Mouse (Mus musculus): ENCODE data around the gene Nyx. TPM values are rescaled to one million over a fixed set of nuclear protein-coding genes. Genes with fewer than 3 reads are reported as not detected.
"Not testable (repeated sequence)": the region's sequence is repeated elsewhere in the genome, so short reads cannot be mapped to it uniquely, and the experiment has no call there.

Gene Nyx
- polyA plus RNA-seq (2015; fragmentation: Nextera tagmentation; extraction: Ambion mirVana), result 0.07 and 0.08 TPM in 2 replicates

- Histone ChIP-seq H3K4me3 (replicated peaks) (no peak within 1 kb of the TSS), H3K4me2 (replicated peaks) (no peak within 1 kb of the TSS), H3K27me3 (no peaks in the 10 kb centered on the region), H3K36me3 (no peaks in the 10 kb centered on the region), H3K9ac (no peak within 1 kb of the TSS), H3K4me1 (no peaks in the 10 kb centered on the region), H3K27ac (replicated peaks) (no peak within 1 kb of the TSS), H3K9me3 (replicated peaks) (no peaks in the 10 kb centered on the region)
- 80% methylated on average over 3 of the region's 3 CpGs for WGBS
- ATAC-seq (ENCODE audit: insufficient number of reproducible peaks, low FRiP score, low TSS enrichment, low read depth), result no peak
These were observed at the start of gene Nyx for GRCm38 (mm10) chrX:13465810-13466209. TSS of gene Nyx (plus strand) at chrX:13466110.

- Histone ChIP-seq H3K4me2 (replicated peaks) (no peak overlapping the region), H3K27me3 (no peaks in the 10 kb centered on the region), H3K27ac (replicated peaks) (no peak overlapping the region), H3K9me3 (replicated peaks) (no peaks in the 10 kb centered on the region), H3K4me3 (replicated peaks) (no peak overlapping the region), H3K4me1 (no peaks in the 10 kb centered on the region), H3K36me3 (no peaks in the 10 kb centered on the region), H3K9ac (no peak overlapping the region)
- no peak for ATAC-seq (ENCODE audit: insufficient number of reproducible peaks, low FRiP score, low TSS enrichment, low read depth)
- WGBS, result 53% methylated on average over 4 of the region's 4 CpGs
These were observed 43.9 kb upstream of the Nyx start for GRCm38 (mm10) chrX:13422047-13422446.

GRCm38 (mm10) chrX:13431421-13431820 is 34.5 kb upstream of the Nyx start:
- no peak overlapping the region for H3K4me2 ChIP-seq (replicated peaks)
- H3K9ac ChIP-seq, result no peak overlapping the region
- H3K4me1 ChIP-seq, result no peaks in the 10 kb centered on the region
- no peak overlapping the region for H3K4me3 ChIP-seq (replicated peaks)
- no peak for ATAC-seq (ENCODE audit: insufficient number of reproducible peaks, low FRiP score, low TSS enrichment, low read depth)
- WGBS, result 58% methylated on average over 6 of the region's 6 CpGs
- H3K36me3 ChIP-seq, result no peaks in the 10 kb centered on the region
- H3K9me3 ChIP-seq (replicated peaks), result no peaks in the 10 kb centered on the region
- no peak overlapping the region for H3K27ac ChIP-seq (replicated peaks)
- 0 out of 2 replicates have a peak, but pooled peaks cover 5% of the 10 kb centered on the region for H3K27me3 ChIP-seq

DNA sequence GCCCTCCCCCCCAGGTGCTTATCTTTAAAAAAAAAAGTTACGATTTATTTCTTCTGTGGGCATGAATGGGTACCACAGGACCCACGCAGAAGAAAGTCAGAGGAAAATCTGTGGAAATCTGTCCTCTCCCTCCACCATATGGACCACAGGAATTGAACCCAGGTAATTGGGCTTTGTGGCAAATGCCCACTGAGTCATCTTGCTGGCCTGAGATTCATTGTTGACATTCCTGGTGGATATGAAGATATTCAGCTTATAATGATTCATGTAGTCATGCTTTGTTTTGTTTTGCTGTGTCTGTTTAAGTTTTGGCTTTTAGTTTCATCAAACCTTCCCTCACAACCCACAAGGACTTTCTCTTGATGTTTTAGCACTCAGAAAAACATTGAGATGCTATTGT is 29.9 kb upstream of the Nyx start:
- H3K9me3 ChIP-seq (replicated peaks); H3K27ac ChIP-seq (replicated peaks); H3K4me1 ChIP-seq; H3K9ac ChIP-seq; H3K4me3 ChIP-seq (replicated peaks); H3K4me2 ChIP-seq (replicated peaks); H3K36me3 ChIP-seq; H3K27me3 ChIP-seq; ATAC-seq (ENCODE audit: insufficient number of reproducible peaks, low FRiP score, low TSS enrichment, low read depth): not testable (repeated sequence)
- WGBS, result 89% methylated on average over 2 of the region's 2 CpGs

- WGBS, result 77% methylated on average over 9 of the region's 9 CpGs
- not testable (repeated sequence) for H3K36me3 ChIP-seq; H3K4me1 ChIP-seq; H3K27me3 ChIP-seq; H3K4me3 ChIP-seq (replicated peaks); H3K9ac ChIP-seq; ATAC-seq (ENCODE audit: insufficient number of reproducible peaks, low FRiP score, low TSS enrichment, low read depth); H3K27ac ChIP-seq (replicated peaks); H3K4me2 ChIP-seq (replicated peaks); H3K9me3 ChIP-seq (replicated peaks)
These were observed 9.4 kb upstream of the Nyx start for GRCm38 (mm10) chrX:13456544-13456943.

- Histone ChIP-seq H3K4me3 (replicated peaks) (no peak overlapping the region), H3K27me3 (0 out of 2 replicates have a peak, but pooled peaks cover 4% of the 10 kb centered on the region), H3K9me3 (replicated peaks) (no peaks in the 10 kb centered on the region), H3K4me2 (replicated peaks) (no peak overlapping the region), H3K4me1 (no peaks in the 10 kb centered on the region), H3K36me3 (no peaks in the 10 kb centered on the region), H3K27ac (replicated peaks) (no peak overlapping the region), H3K9ac (no peak overlapping the region)
- WGBS, result 75% methylated on average over 1 of the region's 1 CpGs
- ATAC-seq (ENCODE audit: insufficient number of reproducible peaks, low FRiP score, low TSS enrichment, low read depth), result no peak
These were observed 7.1 kb upstream of the Nyx start for GRCm38 (mm10) chrX:13458766-13459165.

DNA sequence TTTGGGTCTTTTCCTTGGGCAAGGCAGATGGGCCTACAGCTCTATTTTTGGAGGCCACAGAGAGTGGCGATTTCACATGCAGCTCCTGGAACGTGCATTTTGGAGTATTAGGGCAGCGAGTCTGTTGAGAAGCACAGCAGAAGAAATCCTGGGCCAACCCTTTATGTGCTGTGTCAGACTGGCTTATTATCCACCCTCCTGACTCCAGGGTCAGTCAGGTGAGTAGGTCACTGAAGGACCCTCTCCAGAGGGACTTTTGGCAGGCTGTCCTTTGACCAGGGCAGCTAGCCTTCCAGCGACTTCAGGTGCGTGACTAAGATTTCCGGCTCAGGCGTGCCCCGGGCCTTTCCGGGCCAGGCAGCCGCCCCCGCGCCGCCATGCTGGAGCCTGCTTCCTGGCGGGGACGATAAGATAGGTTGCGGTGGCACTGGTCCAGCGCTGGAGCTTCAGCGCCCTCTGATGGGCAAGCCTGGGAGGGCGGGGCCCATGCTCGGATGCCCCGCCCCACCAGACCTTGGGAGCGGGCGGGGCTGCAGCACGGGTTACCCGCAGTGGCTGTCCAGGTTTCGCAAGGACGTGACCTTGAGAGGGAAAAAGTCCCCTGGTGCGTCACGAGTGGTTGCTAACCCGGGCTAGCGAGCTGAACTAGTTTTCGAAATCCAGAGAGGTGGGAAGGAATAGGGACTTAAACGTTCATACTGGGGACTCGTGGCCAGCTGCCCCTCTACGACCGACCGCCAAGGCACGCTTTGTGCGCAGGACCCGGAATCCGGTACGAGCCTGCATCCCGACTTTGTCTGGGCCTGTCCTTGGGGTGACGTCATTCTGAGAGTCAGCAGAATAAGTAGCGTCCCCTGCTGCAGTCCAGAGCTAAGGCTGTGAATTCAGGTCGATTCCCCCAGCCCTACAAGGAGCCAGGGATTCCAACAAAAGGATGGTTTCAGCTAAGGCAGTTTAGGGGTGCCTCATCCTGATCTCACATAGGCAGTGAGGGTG is 4.3 kb upstream of the Nyx start:
- Histone ChIP-seq H3K27ac (replicated peaks) (peak overlapping the region; percentile 71), H3K9me3 (replicated peaks) (no peaks in the 10 kb centered on the region), H3K4me2 (replicated peaks) (peak overlapping the region; percentile 48), H3K9ac (peak overlapping the region; percentile 23; the same call in 1 of the 2 replicates), H3K4me3 (replicated peaks) (peak overlapping the region; percentile 44), H3K4me1 (no peaks in the 10 kb centered on the region), H3K27me3 (0 out of 2 replicates have a peak, but pooled peaks cover 4% of the 10 kb centered on the region), H3K36me3 (no peaks in the 10 kb centered on the region)
- ATAC-seq (ENCODE audit: insufficient number of reproducible peaks, low FRiP score, low TSS enrichment, low read depth), result peak; percentile 92
- WGBS, result 17% methylated on average over 46 of the region's 46 CpGs

DNA sequence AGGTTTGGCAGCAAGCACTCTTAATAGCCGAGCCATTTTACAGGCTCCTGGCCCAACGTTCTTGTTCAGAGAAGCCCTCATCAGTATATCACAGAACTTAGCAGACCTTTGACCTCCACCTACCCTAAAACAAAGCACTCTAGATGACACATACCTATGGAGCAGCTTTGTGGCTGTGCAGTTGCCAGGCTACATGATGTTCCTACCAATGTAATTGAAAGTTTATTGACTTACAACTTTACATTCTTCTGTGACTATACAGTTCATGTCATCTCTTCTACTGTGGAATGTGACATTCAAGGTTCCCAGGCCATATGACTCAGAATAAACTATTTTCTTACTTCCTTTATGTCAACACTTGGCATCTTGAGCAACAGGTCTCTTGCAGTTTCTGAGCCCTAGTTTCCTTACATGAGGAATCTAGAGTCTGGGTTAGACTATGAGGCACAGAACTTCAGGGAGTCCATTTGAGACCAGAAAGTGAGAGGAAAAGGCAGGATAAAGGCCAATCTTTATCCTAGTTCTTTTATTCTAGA is 2.9 kb upstream of the Nyx start:
- 67% methylated on average over 2 of the region's 2 CpGs for WGBS
- no peaks in the 10 kb centered on the region for H3K36me3 ChIP-seq
- H3K9me3 ChIP-seq (replicated peaks), result no peaks in the 10 kb centered on the region
- H3K4me3 ChIP-seq (replicated peaks), result no peak overlapping the region
- 0 out of 2 replicates have a peak, but pooled peaks cover 4% of the 10 kb centered on the region for H3K27me3 ChIP-seq
- no peak for ATAC-seq (ENCODE audit: insufficient number of reproducible peaks, low FRiP score, low TSS enrichment, low read depth)
- H3K27ac ChIP-seq (replicated peaks), result no peak overlapping the region
- no peaks in the 10 kb centered on the region for H3K4me1 ChIP-seq
- no peak overlapping the region for H3K9ac ChIP-seq
- no peak overlapping the region for H3K4me2 ChIP-seq (replicated peaks)

- no peak overlapping the region for H3K4me2 ChIP-seq (replicated peaks)
- no peak overlapping the region for H3K9ac ChIP-seq
- no peaks in the 10 kb centered on the region for H3K27me3 ChIP-seq
- H3K9me3 ChIP-seq (replicated peaks), result no peaks in the 10 kb centered on the region
- WGBS, result 59% methylated on average over 2 of the region's 2 CpGs
- no peak overlapping the region for H3K4me3 ChIP-seq (replicated peaks)
- no peaks in the 10 kb centered on the region for H3K4me1 ChIP-seq
- H3K27ac ChIP-seq (replicated peaks), result no peak overlapping the region
- ATAC-seq (ENCODE audit: insufficient number of reproducible peaks, low FRiP score, low TSS enrichment, low read depth), result no peak
- no peaks in the 10 kb centered on the region for H3K36me3 ChIP-seq
These were observed 771 bp downstream of the Nyx start for GRCm38 (mm10) chrX:13466681-13467080.

GRCm38 (mm10) chrX:13467121-13467571 is 1.2 kb downstream of the Nyx start:
- WGBS, result 66% methylated on average over 6 of the region's 6 CpGs
- no peak for ATAC-seq (ENCODE audit: insufficient number of reproducible peaks, low FRiP score, low TSS enrichment, low read depth)
- H3K9ac ChIP-seq, result no peak overlapping the region
- H3K27me3 ChIP-seq, result no peaks in the 10 kb centered on the region
- H3K27ac ChIP-seq (replicated peaks), result no peak overlapping the region
- no peaks in the 10 kb centered on the region for H3K9me3 ChIP-seq (replicated peaks)
- H3K4me3 ChIP-seq (replicated peaks), result no peak overlapping the region
- H3K4me2 ChIP-seq (replicated peaks), result no peak overlapping the region
- H3K36me3 ChIP-seq, result no peaks in the 10 kb centered on the region
- no peaks in the 10 kb centered on the region for H3K4me1 ChIP-seq

Data from embryonic facial prominence, embryonic 15.5 days (tissue).